Mouse (Mus musculus): ENCODE results near the gene Slc44a4. TPM values are rescaled to one million over a fixed set of nuclear protein-coding genes. Genes with fewer than 3 reads are reported as not detected.
"Not testable (repeated sequence)": the region's sequence is repeated elsewhere in the genome, so short reads cannot be mapped to it uniquely, and the experiment has no call there.

The Slc44a4 gene
- polyA plus RNA-seq, 1 experiment from 2014 or later = not detected

DNA sequence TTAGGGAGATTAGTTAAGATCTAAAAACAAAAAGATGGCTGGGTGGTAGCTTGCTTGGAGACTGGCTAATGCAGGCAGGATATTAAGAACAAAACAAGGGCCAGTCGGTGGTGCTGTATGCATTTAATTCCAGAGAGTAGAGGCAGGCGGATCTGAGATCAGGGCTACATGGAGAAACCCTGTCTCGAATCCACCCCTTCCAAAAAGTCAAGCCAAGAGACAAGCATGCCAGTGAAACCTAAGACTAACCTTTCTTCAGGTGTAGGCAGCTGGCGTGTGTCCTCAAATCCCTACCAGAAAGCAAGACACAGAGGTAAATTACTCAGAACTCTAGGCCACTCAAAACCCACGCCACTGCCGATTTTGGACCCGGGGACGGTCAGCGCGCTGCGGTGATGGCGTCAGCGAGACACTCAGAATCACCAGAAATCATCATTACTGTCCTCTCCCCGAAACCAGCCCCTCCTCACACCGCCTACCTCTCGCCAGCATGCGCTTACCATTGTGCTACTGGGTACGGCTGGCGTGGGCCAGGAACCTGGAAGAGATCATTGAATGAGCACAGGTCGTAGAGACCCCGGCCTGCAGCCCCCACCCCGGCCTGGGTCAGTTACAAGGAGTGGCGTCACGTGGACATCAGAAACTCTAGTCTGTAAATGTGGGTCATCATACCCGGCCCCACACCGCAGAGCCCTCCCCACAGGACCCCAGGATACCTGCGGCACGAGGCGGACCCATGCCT is 37.5 kb downstream of the Slc44a4 start:
- no peak for DNase-seq (ENCODE audit: low spot score)
- H3K9ac ChIP-seq (ENCODE audit: low read length) = peak overlapping the region; percentile 99
- H3K27ac ChIP-seq (ENCODE audit: low read depth, low read length) = peak overlapping the region; percentile 92
- peak overlapping the region; percentile 99 for H3K4me3 ChIP-seq (ENCODE audit: low read depth, low read length)
- peak overlapping the region; percentile 76 for H3K4me2 ChIP-seq (ENCODE audit: low read depth)
- no peak for ATAC-seq (ENCODE audit: insufficient read depth, low FRiP score, low TSS enrichment)
- H3K27me3 ChIP-seq (ENCODE audit: control insufficient read depth, insufficient read depth, low read length) = 0 out of 2 replicates have a peak, but pooled peaks cover under 1% of the 10 kb centered on the region
- H3K9me3 ChIP-seq (ENCODE audit: control insufficient read depth, low read length) = no peaks in the 10 kb centered on the region
- peaks cover 7% of the 10 kb centered on the region; the same call in 1 of the 2 replicates for H3K4me1 ChIP-seq (ENCODE audit: control insufficient read depth, insufficient read depth, low read length)
- H3K36me3 ChIP-seq (ENCODE audit: control insufficient read depth, insufficient read depth, low read length) = peaks cover 11% of the 10 kb centered on the region
- under 1% methylated on average over 29 of the region's 29 CpGs for WGBS

DNA sequence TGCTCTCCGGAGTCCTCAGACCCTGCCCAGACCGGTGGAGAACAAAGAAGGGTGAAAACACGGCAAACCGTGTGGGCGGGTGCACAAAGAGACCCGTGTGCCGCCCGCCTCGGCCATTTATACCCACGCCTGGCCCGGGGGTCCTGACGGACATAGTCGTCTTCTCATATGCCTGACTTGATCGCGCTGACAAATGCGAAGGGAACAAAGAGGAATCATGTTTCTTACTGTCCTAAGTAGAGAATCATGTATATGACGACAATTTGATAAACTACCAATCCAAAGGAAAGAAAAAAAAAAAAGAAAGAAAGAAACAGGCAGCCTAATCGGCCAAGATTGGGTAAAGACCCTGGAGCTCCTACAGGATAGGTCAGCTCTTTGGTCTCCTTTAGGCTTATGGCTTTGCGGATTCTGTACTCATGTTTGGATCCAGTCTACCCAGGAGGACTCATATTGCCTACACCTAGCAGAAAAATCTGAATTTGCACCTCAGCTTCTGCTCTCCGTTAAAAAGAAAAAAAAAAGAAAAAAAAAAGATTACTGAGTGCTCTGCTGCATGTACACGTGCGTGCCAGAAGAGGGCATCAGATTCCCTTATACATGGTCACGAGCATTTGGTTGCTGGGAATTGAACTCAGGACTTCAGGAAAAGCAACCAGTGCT is 38.2 kb downstream of the Slc44a4 start:
- ATAC-seq (ENCODE audit: insufficient read depth, low FRiP score, low TSS enrichment) (peak; percentile 79), DNase-seq (ENCODE audit: low spot score) (peak; percentile 85)
- peak overlapping the region; percentile 99 for H3K4me3 ChIP-seq (ENCODE audit: low read depth, low read length)
- H3K36me3 ChIP-seq (ENCODE audit: control insufficient read depth, insufficient read depth, low read length) = peaks cover 11% of the 10 kb centered on the region
- H3K9me3 ChIP-seq (ENCODE audit: control insufficient read depth, low read length) = no peaks in the 10 kb centered on the region
- peak overlapping the region; percentile 92 for H3K27ac ChIP-seq (ENCODE audit: low read depth, low read length)
- H3K4me2 ChIP-seq (ENCODE audit: low read depth) = peak overlapping the region; percentile 76
- under 1% methylated on average over 23 of the region's 23 CpGs for WGBS
- H3K9ac ChIP-seq (ENCODE audit: low read length) = peak overlapping the region; percentile 99
- peaks cover 7% of the 10 kb centered on the region; the same call in 1 of the 2 replicates for H3K4me1 ChIP-seq (ENCODE audit: control insufficient read depth, insufficient read depth, low read length)
- H3K27me3 ChIP-seq (ENCODE audit: control insufficient read depth, insufficient read depth, low read length) = 0 out of 2 replicates have a peak, but pooled peaks cover 3% of the 10 kb centered on the region

DNA sequence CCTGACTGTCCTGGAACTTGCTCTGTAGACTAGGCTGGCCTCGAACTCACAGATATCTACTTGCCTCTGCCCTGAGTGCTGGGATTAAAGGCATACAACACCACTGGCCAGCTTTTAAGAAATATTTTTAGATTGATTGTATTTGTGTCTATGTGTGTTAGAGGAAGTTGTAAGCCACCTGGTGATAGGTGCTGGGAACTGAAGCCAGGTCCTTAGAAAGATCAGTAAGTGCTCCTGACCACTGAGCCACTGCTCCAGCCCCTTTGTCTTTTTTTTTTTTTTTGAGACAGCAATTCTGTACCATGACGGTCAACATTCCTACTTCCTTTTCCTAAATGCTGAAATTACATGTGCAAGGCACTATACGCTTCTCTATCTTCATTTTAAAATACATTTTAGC is 39.0 kb downstream of the Slc44a4 start:
- ATAC-seq (ENCODE audit: insufficient read depth, low FRiP score, low TSS enrichment) (no peak), DNase-seq (ENCODE audit: low spot score) (no peak)
- Histone ChIP-seq H3K4me1 (ENCODE audit: control insufficient read depth, insufficient read depth, low read length) (peaks cover 7% of the 10 kb centered on the region; the same call in 1 of the 2 replicates), H3K27ac (ENCODE audit: low read depth, low read length) (no peak overlapping the region), H3K4me3 (ENCODE audit: low read depth, low read length) (no peak overlapping the region; the same call in 1 of the 2 replicates), H3K27me3 (ENCODE audit: control insufficient read depth, insufficient read depth, low read length) (0 out of 2 replicates have a peak, but pooled peaks cover 3% of the 10 kb centered on the region), H3K36me3 (ENCODE audit: control insufficient read depth, insufficient read depth, low read length) (peaks cover 11% of the 10 kb centered on the region), H3K4me2 (ENCODE audit: low read depth) (no peak overlapping the region; the same call in 1 of the 2 replicates), H3K9me3 (ENCODE audit: control insufficient read depth, low read length) (no peaks in the 10 kb centered on the region), H3K9ac (ENCODE audit: low read length) (no peak overlapping the region)
- 92% methylated on average over 3 of the region's 3 CpGs for WGBS

DNA sequence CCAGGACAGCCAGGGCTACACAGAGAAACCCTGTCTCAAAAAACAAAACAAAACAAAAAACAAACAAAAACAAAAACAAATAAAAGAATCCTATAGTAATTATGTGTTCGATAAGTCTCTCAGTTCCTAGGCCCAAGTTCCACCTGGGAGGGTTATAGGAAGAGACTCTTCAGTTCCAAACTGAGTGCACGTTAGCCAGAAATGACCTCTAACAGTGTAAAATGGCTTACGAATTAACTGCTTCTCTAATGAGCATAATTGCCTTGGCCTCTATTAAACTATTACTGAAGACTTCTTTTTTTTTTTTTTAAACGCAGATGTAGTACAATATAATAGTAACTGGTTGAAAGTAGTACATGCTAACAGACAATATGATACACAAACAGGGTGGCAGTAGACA is 39.6 kb downstream of the Slc44a4 start:
- Histone ChIP-seq H3K9me3 (ENCODE audit: control insufficient read depth, low read length) (no peaks in the 10 kb centered on the region), H3K27ac (ENCODE audit: low read depth, low read length) (no peak overlapping the region), H3K27me3 (ENCODE audit: control insufficient read depth, insufficient read depth, low read length) (0 out of 2 replicates have a peak, but pooled peaks cover 3% of the 10 kb centered on the region), H3K4me2 (ENCODE audit: low read depth) (no peak overlapping the region), H3K4me1 (ENCODE audit: control insufficient read depth, insufficient read depth, low read length) (peaks cover 7% of the 10 kb centered on the region; the same call in 1 of the 2 replicates), H3K9ac (ENCODE audit: low read length) (no peak overlapping the region), H3K36me3 (ENCODE audit: control insufficient read depth, insufficient read depth, low read length) (peaks cover 11% of the 10 kb centered on the region), H3K4me3 (ENCODE audit: low read depth, low read length) (no peak overlapping the region)
- WGBS = 94% methylated on average over 4 of the region's 4 CpGs
- ATAC-seq (ENCODE audit: insufficient read depth, low FRiP score, low TSS enrichment) (no peak), DNase-seq (ENCODE audit: low spot score) (no peak)

DNA sequence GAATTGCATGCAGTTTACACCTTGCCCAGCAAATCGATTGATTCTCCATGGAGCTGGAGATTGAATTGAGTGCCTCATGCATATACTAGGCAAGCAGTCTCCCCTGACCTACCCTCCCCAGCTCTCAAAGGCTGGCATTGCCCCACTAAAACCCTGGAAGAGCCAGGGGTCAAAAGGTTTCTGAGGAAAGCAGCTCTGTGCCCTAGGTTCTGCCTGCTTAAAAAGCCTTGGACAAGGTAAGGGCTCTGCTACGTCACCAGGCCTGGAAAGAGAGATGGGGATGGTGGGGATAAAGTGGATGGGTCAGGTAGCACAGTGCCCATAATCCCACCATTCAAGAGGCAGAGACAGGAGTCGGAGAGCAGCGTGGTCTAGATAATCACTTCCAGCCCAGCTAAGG is 40.6 kb downstream of the Slc44a4 start:
- no peak overlapping the region for H3K4me3 ChIP-seq (ENCODE audit: low read depth, low read length)
- no peak overlapping the region for H3K9ac ChIP-seq (ENCODE audit: low read length)
- ATAC-seq (ENCODE audit: insufficient read depth, low FRiP score, low TSS enrichment) (no peak), DNase-seq (ENCODE audit: low spot score) (no peak)
- no peak overlapping the region for H3K27ac ChIP-seq (ENCODE audit: low read depth, low read length)
- 0 out of 2 replicates have a peak, but pooled peaks cover 3% of the 10 kb centered on the region for H3K27me3 ChIP-seq (ENCODE audit: control insufficient read depth, insufficient read depth, low read length)
- H3K9me3 ChIP-seq (ENCODE audit: control insufficient read depth, low read length) = no peaks in the 10 kb centered on the region
- WGBS = 80% methylated on average over 4 of the region's 4 CpGs
- H3K4me2 ChIP-seq (ENCODE audit: low read depth) = no peak overlapping the region
- peaks cover 8% of the 10 kb centered on the region for H3K36me3 ChIP-seq (ENCODE audit: control insufficient read depth, insufficient read depth, low read length)
- peaks cover 7% of the 10 kb centered on the region for H3K4me1 ChIP-seq (ENCODE audit: control insufficient read depth, insufficient read depth, low read length)

DNA sequence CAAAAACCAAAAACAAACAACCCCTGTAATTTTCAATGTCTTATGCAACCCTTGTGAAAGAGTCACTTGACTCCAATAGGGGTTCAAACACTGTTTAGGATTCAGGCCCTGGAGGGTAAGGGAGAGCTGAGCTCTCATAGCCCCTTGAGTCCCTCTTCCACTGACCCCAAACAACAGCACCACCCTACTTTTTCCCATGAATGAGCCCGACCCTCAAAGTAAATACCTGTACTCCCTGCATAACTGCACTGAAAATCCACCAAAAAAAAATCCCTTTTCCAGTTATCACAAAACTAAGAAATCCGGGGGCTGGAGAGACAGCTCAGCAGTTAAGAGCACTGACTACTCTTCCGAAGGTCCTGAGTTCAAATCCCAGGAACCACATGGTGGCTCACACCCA is 41.6 kb downstream of the Slc44a4 start:
- Histone ChIP-seq H3K4me2 (ENCODE audit: low read depth) (no peak overlapping the region), H3K36me3 (ENCODE audit: control insufficient read depth, insufficient read depth, low read length) (no peaks in the 10 kb centered on the region; the same call in 1 of the 2 replicates), H3K9ac (ENCODE audit: low read length) (no peak overlapping the region), H3K9me3 (ENCODE audit: control insufficient read depth, low read length) (no peaks in the 10 kb centered on the region), H3K27me3 (ENCODE audit: control insufficient read depth, insufficient read depth, low read length) (peaks cover 7% of the 10 kb centered on the region; the same call in 1 of the 2 replicates), H3K27ac (ENCODE audit: low read depth, low read length) (no peak overlapping the region), H3K4me3 (ENCODE audit: low read depth, low read length) (no peak overlapping the region), H3K4me1 (ENCODE audit: control insufficient read depth, insufficient read depth, low read length) (peaks cover 6% of the 10 kb centered on the region)
- no peak for DNase-seq (ENCODE audit: low spot score)
- WGBS = 83% methylated on average over 3 of the region's 3 CpGs
- no peak for ATAC-seq (ENCODE audit: insufficient read depth, low FRiP score, low TSS enrichment)

DNA sequence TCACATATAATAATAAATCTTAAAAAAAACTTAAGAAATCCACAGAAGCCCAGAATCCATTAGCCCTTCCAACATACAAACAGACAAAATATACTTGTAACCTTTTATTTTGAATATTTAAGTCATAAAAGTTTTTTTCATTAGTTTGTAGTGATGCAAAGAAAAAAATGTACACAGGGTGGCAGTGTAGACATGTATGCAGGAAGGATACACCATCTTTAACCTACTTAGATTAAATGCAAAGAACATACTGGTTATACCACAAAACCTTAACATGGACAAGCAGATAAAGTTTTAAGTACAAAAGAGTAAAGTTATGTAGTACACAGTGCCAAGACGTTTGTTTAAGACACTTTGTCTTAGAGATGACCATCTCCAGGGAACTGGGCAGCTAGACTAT is 42.1 kb downstream of the Slc44a4 start:
- H3K4me1 ChIP-seq (ENCODE audit: control insufficient read depth, insufficient read depth, low read length) = peaks cover 3% of the 10 kb centered on the region; the same call in 1 of the 2 replicates
- 48% methylated on average over 1 of the region's 1 CpGs for WGBS
- no peak for DNase-seq (ENCODE audit: low spot score)

DNA sequence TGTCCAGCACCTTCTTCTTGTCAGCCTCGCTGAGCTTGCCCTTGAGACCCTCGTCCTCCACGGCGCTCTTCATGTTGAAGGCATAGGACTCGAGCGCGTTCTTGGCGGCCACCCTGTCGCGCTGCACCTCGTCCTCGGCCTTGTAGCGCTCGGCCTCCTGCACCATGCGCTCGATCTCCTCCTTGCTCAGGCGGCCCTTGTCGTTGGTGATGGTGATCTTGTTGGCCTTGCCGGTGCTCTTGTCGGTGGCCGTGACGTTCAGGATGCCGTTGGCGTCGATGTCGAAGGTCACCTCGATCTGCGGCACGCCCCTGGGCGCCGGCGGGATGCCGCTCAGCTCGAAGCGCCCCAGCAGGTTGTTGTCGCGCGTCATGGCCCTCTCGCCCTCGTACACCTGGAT is 43.0 kb downstream of the Slc44a4 start:
- H3K9me3 ChIP-seq (ENCODE audit: control insufficient read depth, low read length); ATAC-seq (ENCODE audit: insufficient read depth, low FRiP score, low TSS enrichment); H3K27me3 ChIP-seq (ENCODE audit: control insufficient read depth, insufficient read depth, low read length); DNase-seq (ENCODE audit: low spot score); H3K4me3 ChIP-seq (ENCODE audit: low read depth, low read length); H3K4me2 ChIP-seq (ENCODE audit: low read depth); H3K9ac ChIP-seq (ENCODE audit: low read length); H3K4me1 ChIP-seq (ENCODE audit: control insufficient read depth, insufficient read depth, low read length); H3K27ac ChIP-seq (ENCODE audit: low read depth, low read length); H3K36me3 ChIP-seq (ENCODE audit: control insufficient read depth, insufficient read depth, low read length): not testable (repeated sequence)
- WGBS = 18% methylated on average over 29 of the region's 40 CpGs

More for the DNA sequence above, 42.1 kb downstream of the Slc44a4 start:
- H3K27me3 ChIP-seq (ENCODE audit: control insufficient read depth, insufficient read depth, low read length) = peaks cover 7% of the 10 kb centered on the region; the same call in 1 of the 2 replicates
- H3K27ac ChIP-seq (ENCODE audit: low read depth, low read length) = no peak overlapping the region
- no peaks in the 10 kb centered on the region for H3K9me3 ChIP-seq (ENCODE audit: control insufficient read depth, low read length)
- no peak overlapping the region for H3K4me2 ChIP-seq (ENCODE audit: low read depth)
- ATAC-seq (ENCODE audit: insufficient read depth, low FRiP score, low TSS enrichment) = no peak
- H3K9ac ChIP-seq (ENCODE audit: low read length) = no peak overlapping the region
- H3K36me3 ChIP-seq (ENCODE audit: control insufficient read depth, insufficient read depth, low read length) = no peaks in the 10 kb centered on the region
- H3K4me3 ChIP-seq (ENCODE audit: low read depth, low read length) = no peak overlapping the region
